Mouse (Mus musculus) mouse embryonic stem cell (cell line): ENCODE measurements around the gene Dalrd3.

Experiments
- in situ Hi-C, 2 experiments: fragments of 300-500 bp; cut with MboI; formaldehyde crosslinking; loops; 1 replicate in 1 of 2; 3 replicates in 1 of 2; pipeline ENCODE4 v1.14.3; 2019 to 2020; ENCODE audit warnings: low sequenced_read_pairs in 2 of 2, low pct_unique_long_range_greater_than_20kb in 1 of 2, mixed read lengths in 1 of 2; ENCODE audit not compliant: unreplicated experiment in 1 of 2

Gene Dalrd3

GRCm38 (mm10) chr9:108570207-108570896, 666 bp downstream of the Dalrd3 start:
- in situ Hi-C loops: no loop called here

DNA sequence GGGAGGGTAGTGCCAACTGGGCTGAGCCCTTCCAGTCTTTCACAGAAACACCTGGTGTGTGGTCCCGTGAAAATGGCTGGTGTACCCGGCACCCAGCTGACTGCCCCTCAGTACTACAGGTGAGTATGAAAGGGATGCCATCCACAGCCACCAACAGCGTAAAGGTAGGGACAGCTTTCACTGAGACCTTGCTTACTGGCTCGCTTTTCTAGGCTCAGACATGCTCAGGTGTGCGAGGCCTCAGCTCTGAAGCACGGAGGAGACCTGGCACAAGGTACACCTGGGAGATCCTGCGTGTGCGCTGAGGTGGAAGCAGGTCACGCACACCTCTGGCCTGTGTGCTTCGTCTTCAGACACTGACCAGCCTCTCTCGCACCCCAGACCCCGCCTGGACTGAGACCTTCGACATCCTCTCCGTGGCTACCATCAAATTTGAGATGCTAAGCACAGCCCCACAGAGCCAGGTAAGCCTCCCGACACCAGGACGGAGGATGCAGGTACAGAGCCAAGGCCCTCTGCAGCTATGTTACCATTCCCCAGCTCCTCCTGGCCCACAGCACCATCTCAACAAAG, 1.8 kb downstream of the Dalrd3 start:
- in situ Hi-C loops: no loop called here

DNA sequence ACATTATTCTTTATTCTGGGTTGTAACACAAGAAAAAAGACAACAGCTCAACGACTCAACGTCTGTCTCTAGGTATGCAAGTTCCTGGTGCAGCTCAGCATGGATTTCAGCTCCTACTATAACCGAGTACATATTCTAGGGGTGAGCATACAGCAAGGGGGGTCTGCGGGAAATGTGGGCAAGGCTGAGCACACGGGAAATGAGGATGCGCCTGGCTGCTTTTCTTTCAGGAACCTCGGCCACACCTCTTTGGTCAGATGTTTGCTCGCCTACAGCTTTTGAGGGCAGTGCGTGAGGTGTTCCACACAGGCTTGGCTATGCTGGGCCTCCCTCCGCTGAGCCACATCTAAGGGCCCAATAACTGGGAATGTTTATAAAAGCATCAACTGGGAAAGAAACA, 2.6 kb downstream of the Dalrd3 start:
- in situ Hi-C loops: no loop called here

- in situ Hi-C loops: no loop called here
These were observed 4.3 kb downstream of the Dalrd3 start for GRCm38 (mm10) chr9:108573774-108574690.

DNA sequence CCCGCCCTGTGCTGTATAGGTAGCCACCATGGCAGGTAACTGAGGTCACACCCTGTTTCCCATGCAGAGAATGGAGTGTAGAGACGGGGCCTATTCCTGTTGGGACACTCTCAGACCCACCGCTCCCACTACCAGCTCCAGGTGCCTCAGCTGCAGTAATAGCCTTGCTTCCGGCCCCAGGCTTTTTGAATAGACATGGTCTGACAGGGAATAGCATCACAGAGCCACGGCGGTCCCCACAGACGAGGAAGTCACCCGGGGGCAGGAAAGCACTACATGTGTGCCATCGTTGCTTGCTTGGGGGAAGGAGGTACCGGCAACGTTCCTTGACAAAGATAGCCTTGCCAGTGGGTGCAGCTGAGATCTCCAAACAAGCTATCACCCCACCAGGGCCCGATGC, 5.2 kb downstream of the Dalrd3 start:
- in situ Hi-C loops: no loop called here

GRCm38 (mm10) chr9:108575321-108576297, 5.9 kb downstream of the Dalrd3 start:
- in situ Hi-C loops: no loop called here

DNA sequence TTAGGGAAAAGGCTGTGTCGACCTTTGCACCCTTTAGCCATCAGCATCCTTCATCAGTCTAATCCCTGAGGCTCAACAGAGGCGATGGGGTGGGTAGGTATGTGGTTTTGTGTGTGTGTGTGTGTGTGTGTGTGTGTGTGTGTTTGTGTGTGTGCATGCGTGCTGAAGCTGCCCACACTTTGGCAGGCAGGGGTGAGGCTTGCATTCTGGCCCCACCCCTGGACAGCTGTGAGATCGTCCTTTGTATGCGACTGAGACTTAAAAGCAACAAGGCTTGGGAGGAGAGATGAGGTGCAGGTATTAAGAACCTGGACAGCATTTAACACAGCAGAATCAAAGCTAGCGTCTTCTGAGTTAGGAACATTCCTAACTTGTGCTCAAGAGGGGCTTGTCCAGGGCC, 7.3 kb downstream of the Dalrd3 start:
- in situ Hi-C loops: no loop called here

DNA sequence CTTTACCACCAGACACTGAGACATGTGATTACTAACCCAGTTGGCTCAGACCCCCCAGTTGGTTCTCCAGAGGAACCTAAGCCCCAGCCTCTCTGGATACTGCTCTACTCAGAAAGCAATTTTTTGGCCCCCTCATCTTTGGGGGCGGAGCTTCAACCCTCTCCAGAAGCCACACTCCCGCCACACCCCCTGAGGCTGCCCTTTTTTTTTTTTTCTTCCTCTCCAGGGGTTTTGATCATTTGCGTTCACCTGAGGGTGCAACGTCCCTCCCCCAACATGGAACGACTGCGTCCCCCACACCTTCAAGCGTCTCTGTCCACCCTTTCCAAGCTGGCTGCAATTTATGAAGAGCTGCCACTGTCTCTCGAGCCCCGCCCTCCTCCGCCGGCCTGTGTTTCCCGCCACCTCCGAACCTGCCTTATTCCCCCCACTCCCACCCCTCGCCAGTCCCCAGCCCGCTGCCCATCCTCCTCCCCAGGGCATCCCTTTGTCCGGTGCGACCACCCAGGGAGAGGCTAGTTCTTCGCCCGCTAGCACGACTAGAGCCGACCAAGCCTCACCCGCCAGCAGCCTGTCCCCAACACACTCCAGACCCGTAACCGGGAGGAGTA, 8.4 kb downstream of the Dalrd3 start:
- in situ Hi-C loops: no loop called here

DNA sequence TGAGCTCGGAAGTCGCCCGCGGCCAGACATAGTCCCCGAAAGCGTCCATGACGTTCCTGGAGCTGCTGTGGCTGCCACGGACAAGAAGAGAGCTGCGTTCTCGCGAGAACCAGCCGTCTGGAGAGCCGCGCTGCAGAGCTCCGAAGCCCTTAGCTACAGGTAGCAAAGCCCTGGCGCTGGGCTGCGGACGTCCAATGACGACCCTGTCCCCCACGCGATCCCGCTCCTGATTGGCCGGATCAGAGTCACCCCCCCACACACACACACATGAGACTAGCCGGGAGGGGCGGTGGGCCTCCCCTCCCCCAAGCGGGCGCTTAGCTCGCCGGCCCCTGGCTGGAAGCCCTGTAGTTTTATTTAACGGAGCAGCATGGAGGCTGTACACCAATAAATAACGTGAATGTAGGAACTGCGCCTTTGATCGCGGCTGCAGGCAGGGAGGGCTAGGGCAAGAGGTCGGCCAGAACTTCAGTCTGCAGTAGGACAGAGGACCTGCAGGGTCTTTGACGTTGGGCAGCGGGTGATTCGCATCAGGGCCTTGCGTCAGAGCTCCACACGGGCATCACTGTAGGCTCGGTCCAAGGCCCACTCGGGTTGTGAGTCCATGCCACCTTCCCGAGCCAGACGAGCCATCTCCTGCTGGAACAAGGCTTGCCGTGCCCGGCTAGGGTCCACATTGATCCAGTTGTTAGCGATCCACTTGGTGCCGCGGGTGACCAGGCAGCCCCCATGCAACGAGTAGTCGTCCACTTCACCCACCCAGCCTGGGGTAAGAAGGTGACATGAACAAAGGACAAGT, 9.1 kb downstream of the Dalrd3 start, which contains the start of gene Wdr6:
TSS of gene Wdr6 (minus strand) at position 195 of the 799 bp plus-strand sequence.
- in situ Hi-C loops: no loop called here

- in situ Hi-C loops: no loop called here
These were observed 9.6 kb downstream of the Dalrd3 start for GRCm38 (mm10) chr9:108579344-108579690.

GRCm38 (mm10) chr9:108587571-108588180, 18.0 kb downstream of the Dalrd3 start:
- in situ Hi-C loops: no loop called here

GRCm38 (mm10) chr9:108589229-108589628, 19.5 kb downstream of the Dalrd3 start:
- in situ Hi-C loops: no loop called here

GRCm38 (mm10) chr9:108591462-108591861, 21.8 kb downstream of the Dalrd3 start:
- in situ Hi-C loops: no loop called here

GRCm38 (mm10) chr9:108594354-108594753, 24.7 kb downstream of the Dalrd3 start:
- in situ Hi-C loops: no loop called here

DNA sequence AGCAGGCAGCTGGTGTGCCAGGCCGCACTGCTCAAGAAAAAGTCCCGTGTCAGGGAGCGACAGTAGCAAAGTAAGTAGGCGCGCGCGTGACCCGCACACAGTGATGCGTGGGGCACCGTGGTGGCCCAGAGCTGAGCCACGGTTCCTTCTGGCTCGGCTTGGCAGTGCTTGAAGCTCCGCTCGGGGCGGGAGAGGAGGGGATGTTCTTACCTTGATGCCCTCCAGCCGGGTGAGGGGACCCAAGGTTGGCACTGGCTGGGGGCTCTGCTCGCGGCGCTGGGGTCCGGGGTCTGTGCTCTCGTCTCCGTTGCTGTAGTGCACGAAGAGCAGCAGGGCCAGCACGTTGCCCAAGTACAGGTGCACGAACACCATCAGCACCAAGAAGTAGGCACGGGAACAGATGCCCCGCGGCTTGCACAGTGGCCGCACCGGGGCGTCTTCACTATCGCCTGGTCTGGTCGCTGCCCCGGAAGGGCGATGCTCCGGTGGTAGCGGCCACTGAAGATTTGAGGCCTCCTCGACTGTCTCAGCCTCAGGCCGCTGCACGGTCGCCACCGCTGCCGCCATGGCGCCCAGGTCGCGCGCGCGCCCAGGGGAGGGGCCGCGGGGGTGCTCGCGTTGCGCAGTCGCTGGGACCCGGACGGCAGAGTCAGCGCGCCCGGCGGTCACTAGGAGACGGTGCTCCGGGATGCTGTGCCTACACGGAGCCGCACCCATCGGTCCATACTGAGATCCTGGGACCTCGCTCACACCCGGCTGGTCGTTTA, 27.5 kb downstream of the Dalrd3 start, which contains the start of gene P4htm:
TSS of gene P4htm (minus strand) at position 670 of the 767 bp plus-strand sequence.
- in situ Hi-C loops: no loop called here

- in situ Hi-C loops: no loop called here
These were observed 29.4 kb downstream of the Dalrd3 start for GRCm38 (mm10) chr9:108599021-108599566.
